Mouse (Mus musculus) midbrain, embryonic 11.5 days (tissue): Measurements from ENCODE around the gene Ptgds. TPM values are rescaled to one million over a fixed set of nuclear protein-coding genes. Genes with fewer than 3 reads are reported as not detected.

ENCODE experiments used
- ATAC-seq: fragments of 200-750 bp; cut with Nextera tagmentation; 2 replicates; pipeline ENCODE4 v1.8.0; 2017; ENCODE audit warnings: moderate TSS enrichment, moderate library complexity; ENCODE audit not compliant: low FRiP score
- DNase-seq: peaks from one replicate; pipeline ENCODE4 v3.0.0; 2015; ENCODE audit warnings: low spot score; ENCODE audit errors: missing footprints
- H3K27ac ChIP-seq: fragments of 300-500 bp; sonication (generic); 2 replicates; pipeline ENCODE4 v1.5.1; 2014; ENCODE audit warnings: low read depth, low read length
- H3K27me3 ChIP-seq: fragments of 300-500 bp; sonication (generic); 2 replicates; pipeline ENCODE4 v1.6.1; 2014; ENCODE audit warnings: mild to moderate bottlenecking, low read length, moderate library complexity, mixed read lengths; ENCODE audit not compliant: control insufficient read depth, insufficient read depth
- H3K36me3 ChIP-seq: fragments of 300-500 bp; sonication (generic); 2 replicates; pipeline ENCODE4 v1.6.1; 2014; ENCODE audit warnings: mild to moderate bottlenecking, low read length, moderate library complexity, mixed read lengths; ENCODE audit not compliant: control insufficient read depth, insufficient read depth
- H3K4me1 ChIP-seq: fragments of 300-500 bp; sonication (generic); 2 replicates; pipeline ENCODE4 v1.6.1; 2014; ENCODE audit warnings: low read length; ENCODE audit not compliant: control insufficient read depth, insufficient read depth
- H3K4me2 ChIP-seq: fragments of 300-500 bp; sonication (generic); 2 replicates; pipeline ENCODE4 v1.6.1; 2014; ENCODE audit warnings: mild to moderate bottlenecking, moderate library complexity
- H3K4me3 ChIP-seq: fragments of 300-500 bp; sonication (generic); 2 replicates; pipeline ENCODE4 v1.5.1; 2014; ENCODE audit warnings: low read depth, low read length
- H3K9ac ChIP-seq: fragments of 300-500 bp; sonication (generic); 2 replicates; pipeline ENCODE4 v1.6.1; 2014; ENCODE audit warnings: low read length
- H3K9me3 ChIP-seq: fragments of 300-500 bp; sonication (generic); 2 replicates; pipeline ENCODE4 v1.6.1; 2016; ENCODE audit warnings: low read length; ENCODE audit not compliant: control insufficient read depth
- WGBS: fragments of 180-500 bp; shearing (Covaris S2); extraction: QIAGEN DNeasy Blood & Tissue Kit; methylation state at CpG from one replicate; pipeline ENCODE4 v1.1.7; 2014; 5-methylcytosine and 5-hydroxymethylcytosine counted together
- polyA plus RNA-seq: library from polyadenylated mRNA; unstranded; fragments of >200 nt; fragmentation: Nextera tagmentation; extraction: Ambion mirVana; gene quantifications from 2 replicates; pipeline ENCODE4 v1.2.1, GENCODE M21; 2014

Gene Ptgds
- 0.26 TPM in 1 of 2 replicates, not detected in the other for polyA plus RNA-seq

DNA sequence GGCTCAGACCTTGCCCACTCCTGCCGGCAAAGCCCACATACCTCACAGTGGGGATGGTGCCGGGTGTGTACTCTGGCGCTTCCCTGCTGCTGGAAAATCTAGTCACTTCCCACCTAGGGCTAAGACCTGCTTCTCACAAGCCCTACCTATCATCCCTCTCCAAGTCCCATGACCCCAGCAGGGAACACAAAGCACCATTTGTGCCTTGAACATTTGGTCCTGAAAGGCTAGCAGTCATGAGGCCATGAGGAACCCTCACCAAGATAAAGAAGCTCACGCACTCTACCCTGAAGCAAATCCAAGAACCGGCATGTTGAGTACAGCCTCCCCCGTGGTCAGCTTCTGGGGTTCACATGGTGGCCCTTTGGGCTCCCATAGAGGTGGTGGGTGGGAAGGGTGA, at the start of gene Ptgds:
Gene Ptgds, minus strand, starts transcription at position 78 of the 400 bp plus-strand sequence.
- 68% methylated on average over 6 of the region's 6 CpGs for WGBS
- ATAC-seq = no peak
- Histone ChIP-seq H3K27ac (no peak within 1 kb of the TSS), H3K36me3 (no peaks in the 10 kb centered on the region), H3K4me2 (no peak within 1 kb of the TSS), H3K27me3 (no peaks in the 10 kb centered on the region), H3K9ac (no peak within 1 kb of the TSS), H3K9me3 (no peaks in the 10 kb centered on the region), H3K4me3 (no peak within 1 kb of the TSS), H3K4me1 (peaks cover 5% of the 10 kb centered on the region; the same call in 1 of the 2 replicates)
- no peak for DNase-seq

- H3K27me3 ChIP-seq = no peaks in the 10 kb centered on the region
- no peak overlapping the region for H3K4me2 ChIP-seq
- H3K9me3 ChIP-seq = no peaks in the 10 kb centered on the region
- no peaks in the 10 kb centered on the region for H3K36me3 ChIP-seq
- H3K4me3 ChIP-seq = no peak overlapping the region
- H3K27ac ChIP-seq = no peak overlapping the region
- no peak for ATAC-seq
- WGBS = 67% methylated on average over 3 of the region's 3 CpGs
- no peak overlapping the region for H3K9ac ChIP-seq
- H3K4me1 ChIP-seq = no peaks in the 10 kb centered on the region
- no peak for DNase-seq
Measured at GRCm38 (mm10) chr2:25509912-25510311, 40.1 kb upstream of the Ptgds start.

DNA sequence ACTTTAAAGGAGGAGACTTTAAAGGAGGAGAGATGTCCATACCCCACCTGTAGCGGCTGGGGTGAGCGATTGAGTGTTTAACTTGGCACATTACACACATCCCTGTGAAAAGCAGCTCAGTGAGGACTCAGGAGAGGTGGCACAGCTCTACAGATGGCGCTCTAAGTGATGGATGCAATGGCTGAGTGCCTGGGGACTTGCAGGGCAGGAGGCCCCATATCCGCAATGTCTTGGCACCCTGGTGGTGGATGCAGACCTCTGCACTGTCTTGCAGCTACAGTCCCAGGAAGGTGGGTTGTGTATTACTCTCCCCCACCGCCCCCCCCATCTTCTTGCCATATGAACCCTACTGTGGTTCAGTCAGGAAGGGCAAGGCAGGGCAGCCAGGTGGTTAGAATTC, 37.1 kb upstream of the Ptgds start:
- H3K4me1 ChIP-seq = no peaks in the 10 kb centered on the region; the same call in 1 of the 2 replicates
- no peak overlapping the region for H3K4me2 ChIP-seq
- no peak overlapping the region for H3K4me3 ChIP-seq
- DNase-seq (no peak), ATAC-seq (no peak)
- H3K27me3 ChIP-seq = no peaks in the 10 kb centered on the region
- H3K9me3 ChIP-seq = no peaks in the 10 kb centered on the region
- no peak overlapping the region for H3K27ac ChIP-seq
- H3K36me3 ChIP-seq = no peaks in the 10 kb centered on the region
- WGBS = 29% methylated on average over 5 of the region's 5 CpGs
- H3K9ac ChIP-seq = no peak overlapping the region

- H3K9ac ChIP-seq = no peak overlapping the region
- H3K4me1 ChIP-seq = peaks cover 8% of the 10 kb centered on the region
- H3K4me3 ChIP-seq = no peak overlapping the region
- no peaks in the 10 kb centered on the region for H3K9me3 ChIP-seq
- ATAC-seq (no peak), DNase-seq (no peak)
- no peaks in the 10 kb centered on the region for H3K27me3 ChIP-seq
- no peak overlapping the region for H3K4me2 ChIP-seq
- 86% methylated on average over 4 of the region's 4 CpGs for WGBS
- no peaks in the 10 kb centered on the region for H3K36me3 ChIP-seq
- no peak overlapping the region for H3K27ac ChIP-seq
Measured at GRCm38 (mm10) chr2:25505860-25506259, 36.0 kb upstream of the Ptgds start.

DNA sequence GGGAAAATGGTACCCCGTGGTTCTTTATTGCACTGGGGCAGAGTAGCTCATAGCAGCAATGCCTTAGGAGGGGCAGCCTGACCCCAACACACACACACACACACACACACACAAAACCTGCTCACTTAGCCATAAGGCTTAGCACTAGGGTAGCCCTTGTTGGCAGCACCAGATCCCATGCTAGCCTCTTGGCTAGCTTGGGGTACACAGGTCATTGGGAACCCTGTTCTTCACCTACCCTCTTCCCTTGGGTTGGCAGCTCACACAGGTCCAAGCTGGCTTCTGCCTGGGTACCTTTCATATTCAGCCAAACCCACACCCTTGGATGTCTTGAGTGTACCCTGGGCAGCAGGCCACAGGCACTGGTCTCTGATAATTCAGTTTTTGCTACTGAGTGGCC, 35.2 kb upstream of the Ptgds start:
- no peak for DNase-seq
- Histone ChIP-seq H3K9me3 (no peaks in the 10 kb centered on the region), H3K27me3 (no peaks in the 10 kb centered on the region), H3K4me1 (peaks cover 8% of the 10 kb centered on the region), H3K36me3 (no peaks in the 10 kb centered on the region), H3K27ac (no peak overlapping the region), H3K4me2 (no peak overlapping the region), H3K4me3 (no peak overlapping the region), H3K9ac (no peak overlapping the region)
- no peak for ATAC-seq
- WGBS = 80% methylated on average over 1 of the region's 1 CpGs

DNA sequence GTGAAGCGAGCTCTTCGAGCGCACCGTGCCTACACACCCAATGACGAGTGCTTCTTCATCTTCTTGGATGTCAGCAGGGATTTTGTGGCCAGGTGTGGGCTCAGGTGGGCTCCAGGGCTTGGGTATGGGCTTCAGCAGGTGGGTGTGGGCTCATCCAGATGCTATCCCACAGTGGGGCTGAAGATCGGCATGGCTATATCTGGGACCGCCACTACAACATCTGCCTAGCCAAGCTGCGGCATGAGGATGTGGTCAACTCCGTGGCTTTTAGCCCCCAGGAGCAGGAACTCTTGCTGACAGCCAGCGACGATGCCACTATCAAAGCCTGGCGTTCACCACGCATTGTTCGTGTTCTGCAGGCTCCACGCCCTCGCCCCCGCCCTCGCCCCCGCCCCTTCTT, 34.7 kb upstream of the Ptgds start:
- no peaks in the 10 kb centered on the region for H3K9me3 ChIP-seq
- no peak overlapping the region for H3K9ac ChIP-seq
- H3K36me3 ChIP-seq = no peaks in the 10 kb centered on the region
- ATAC-seq (no peak), DNase-seq (no peak)
- no peaks in the 10 kb centered on the region for H3K27me3 ChIP-seq
- 95% methylated on average over 19 of the region's 19 CpGs for WGBS
- H3K4me2 ChIP-seq = no peak overlapping the region
- H3K4me3 ChIP-seq = no peak overlapping the region
- H3K4me1 ChIP-seq = peaks cover 8% of the 10 kb centered on the region
- H3K27ac ChIP-seq = no peak overlapping the region

GRCm38 (mm10) chr2:25502726-25503125, 32.9 kb upstream of the Ptgds start:
- H3K9me3 ChIP-seq = no peaks in the 10 kb centered on the region
- no peak overlapping the region for H3K27ac ChIP-seq
- H3K9ac ChIP-seq = no peak overlapping the region
- 89% methylated on average over 3 of the region's 3 CpGs for WGBS
- DNase-seq = no peak
- H3K4me3 ChIP-seq = no peak overlapping the region
- H3K27me3 ChIP-seq = no peaks in the 10 kb centered on the region
- H3K4me1 ChIP-seq = peaks cover 8% of the 10 kb centered on the region
- H3K4me2 ChIP-seq = no peak overlapping the region
- no peak for ATAC-seq
- no peaks in the 10 kb centered on the region for H3K36me3 ChIP-seq

- Histone ChIP-seq H3K4me3 (peak within 1 kb of the TSS; percentile 79), H3K27me3 (no peaks in the 10 kb centered on the region), H3K36me3 (no peaks in the 10 kb centered on the region), H3K4me1 (peaks cover 8% of the 10 kb centered on the region), H3K27ac (no peak within 1 kb of the TSS; the same call in 1 of the 2 replicates), H3K9ac (peak within 1 kb of the TSS; percentile 90), H3K4me2 (peak within 1 kb of the TSS; percentile 90), H3K9me3 (no peaks in the 10 kb centered on the region)
- DNase-seq = no peak
- WGBS = 74% methylated on average over 20 of the region's 20 CpGs
- no peak; the same call in 1 of the 2 replicates for ATAC-seq
Measured at GRCm38 (mm10) chr2:25501593-25502486, 32.0 kb upstream of the Ptgds start, which contains the start of gene C8g. TSS of gene C8g (minus strand) at chr2:25501719.
